Mouse (Mus musculus) retina, postnatal 7 days (tissue): Measurements from ENCODE around the gene Popdc2.

Source experiments
- DNase-seq: peaks from one replicate; pipeline ENCODE4 v3.0.0-alpha.2; 2012; ENCODE audit warnings: low read depth, low spot score

Gene Popdc2

GRCm38 (mm10) chr16:38354185-38354913 is 7.7 kb upstream of the Popdc2 start:
- DNase-seq: no peak

- DNase-seq: no peak
These were observed 3.7 kb upstream of the Popdc2 start for GRCm38 (mm10) chr16:38358256-38358812.

- DNase-seq: no peak
These were observed 2.8 kb upstream of the Popdc2 start for GRCm38 (mm10) chr16:38359241-38359640.

- no peak for DNase-seq
These were observed 2.2 kb upstream of the Popdc2 start for GRCm38 (mm10) chr16:38359857-38360256.

- no peak for DNase-seq
These were observed 1.7 kb upstream of the Popdc2 start for GRCm38 (mm10) chr16:38360317-38360716.

- DNase-seq: no peak
These were observed 665 bp downstream of the Popdc2 start for GRCm38 (mm10) chr16:38362493-38363255.

GRCm38 (mm10) chr16:38363256-38363595 is 1.2 kb downstream of the Popdc2 start:
- DNase-seq: no peak

GRCm38 (mm10) chr16:38363657-38364056 is 1.6 kb downstream of the Popdc2 start:
- DNase-seq: no peak

- no peak for DNase-seq
These were observed 3.4 kb downstream of the Popdc2 start for GRCm38 (mm10) chr16:38365390-38365789.

GRCm38 (mm10) chr16:38366231-38366630 is 4.2 kb downstream of the Popdc2 start:
- DNase-seq: no peak

- DNase-seq: no peak
These were observed 6.3 kb downstream of the Popdc2 start for GRCm38 (mm10) chr16:38368336-38368735.

GRCm38 (mm10) chr16:38369000-38369399 is 7.0 kb downstream of the Popdc2 start:
- DNase-seq: no peak

- DNase-seq: no peak
These were observed 7.4 kb downstream of the Popdc2 start for GRCm38 (mm10) chr16:38369431-38369830.

- DNase-seq: no peak
These were observed 8.0 kb downstream of the Popdc2 start for GRCm38 (mm10) chr16:38369992-38370484.

GRCm38 (mm10) chr16:38370633-38371374 is 8.8 kb downstream of the Popdc2 start:
- DNase-seq: no peak

- no peak for DNase-seq
These were observed 9.8 kb downstream of the Popdc2 start for GRCm38 (mm10) chr16:38371705-38372296.

GRCm38 (mm10) chr16:38372876-38373275 is 10.9 kb downstream of the Popdc2 start:
- DNase-seq: no peak

- no peak for DNase-seq
These were observed 11.4 kb downstream of the Popdc2 start for GRCm38 (mm10) chr16:38373439-38373838.

- no peak for DNase-seq
These were observed 11.9 kb downstream of the Popdc2 start for GRCm38 (mm10) chr16:38373941-38374340.

GRCm38 (mm10) chr16:38374379-38375140 is 12.6 kb downstream of the Popdc2 start:
- no peak for DNase-seq

- no peak for DNase-seq
These were observed 13.2 kb downstream of the Popdc2 start for GRCm38 (mm10) chr16:38375182-38375581.
